Mouse (Mus musculus): ENCODE results near the gene Pf4.

DNA sequence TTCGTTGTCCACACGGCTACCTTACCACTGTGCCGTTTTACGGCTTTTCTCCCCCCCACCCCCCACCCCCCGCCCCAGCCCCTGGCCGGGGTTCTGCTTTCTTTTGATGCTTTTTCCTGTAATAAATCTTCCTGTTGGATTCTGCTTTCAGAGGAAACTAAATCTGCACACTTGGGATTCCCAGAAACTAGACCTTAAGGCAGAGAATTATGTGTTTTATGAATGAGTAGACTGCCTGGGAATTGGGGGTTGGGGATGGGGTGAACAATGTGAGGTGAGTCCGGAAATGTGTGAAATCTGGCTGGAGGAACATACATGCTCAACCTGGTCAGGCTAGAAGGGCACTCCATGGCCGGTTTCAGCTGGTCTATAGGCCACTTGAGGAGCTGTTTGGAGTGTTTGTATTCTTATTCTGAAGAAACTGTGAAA, 17.9 kb downstream of the Pf4 start:
- TF ChIP-seq CTCF (IDR thresholded peaks at IDR 0.05; ENCODE audit: control insufficient read depth, insufficient read depth, insufficient replicate concordance, low read depth, low read length) (no peak), POLR2A (IDR thresholded peaks at IDR 0.05; ENCODE audit: control insufficient read depth, low read depth, low read length) (no peak)

All from testis, adult 2 months (tissue).